Mouse (Mus musculus) adipocyte (in vitro differentiated cells): ENCODE results near the gene Csrp1.

Experiments
- DNase-seq: peaks from one replicate; pipeline ENCODE4 v3.0.0-alpha.2; 2016; ENCODE audit warnings: low spot score

Gene Csrp1

GRCm38 (mm10) chr1:135731897-135732684 is 12.2 kb downstream of the Csrp1 start:
- DNase-seq: no peak

- DNase-seq: peak; percentile 46
These were observed 14.5 kb downstream of the Csrp1 start for GRCm38 (mm10) chr1:135734225-135734937.

GRCm38 (mm10) chr1:135735460-135735859 is 15.6 kb downstream of the Csrp1 start:
- no peak for DNase-seq

GRCm38 (mm10) chr1:135744987-135745386 is 25.1 kb downstream of the Csrp1 start:
- no peak for DNase-seq

GRCm38 (mm10) chr1:135746248-135746647 is 26.4 kb downstream of the Csrp1 start:
- peak; percentile 32 for DNase-seq

- DNase-seq: peak; percentile 98
These were observed 33.0 kb downstream of the Csrp1 start for GRCm38 (mm10) chr1:135752737-135753348.

GRCm38 (mm10) chr1:135755287-135755686 is 35.4 kb downstream of the Csrp1 start:
- peak; percentile 71 for DNase-seq

- no peak for DNase-seq
These were observed 36.1 kb downstream of the Csrp1 start for GRCm38 (mm10) chr1:135755913-135756312.

GRCm38 (mm10) chr1:135757287-135757686 is 37.4 kb downstream of the Csrp1 start:
- DNase-seq: no peak

GRCm38 (mm10) chr1:135759685-135760084 is 39.8 kb downstream of the Csrp1 start:
- peak; percentile 64 for DNase-seq

- DNase-seq: no peak
These were observed 40.4 kb downstream of the Csrp1 start for GRCm38 (mm10) chr1:135760216-135760615.

GRCm38 (mm10) chr1:135761728-135762127 is 41.9 kb downstream of the Csrp1 start:
- DNase-seq: no peak

- DNase-seq: no peak
These were observed 43.8 kb downstream of the Csrp1 start for GRCm38 (mm10) chr1:135763503-135764205.

GRCm38 (mm10) chr1:135764206-135764528 is 44.3 kb downstream of the Csrp1 start:
- no peak for DNase-seq

- DNase-seq: peak; percentile 73
These were observed 46.1 kb downstream of the Csrp1 start, which contains the start of gene Phlda3 for GRCm38 (mm10) chr1:135765645-135766591. Gene Phlda3, plus strand, starts transcription at chr1:135766119.

GRCm38 (mm10) chr1:135766592-135767306 is 46.9 kb downstream of the Csrp1 start:
- peak; percentile 48 for DNase-seq

GRCm38 (mm10) chr1:135767324-135767890 is 47.5 kb downstream of the Csrp1 start:
- peak; percentile 83 for DNase-seq

- DNase-seq: peak; percentile 36
These were observed 48.5 kb downstream of the Csrp1 start for GRCm38 (mm10) chr1:135768400-135768799.

GRCm38 (mm10) chr1:135770237-135770636 is 50.4 kb downstream of the Csrp1 start:
- no peak for DNase-seq
